Mouse (Mus musculus) liver, embryonic 14.5 days (tissue): ENCODE results near the gene Tas1r3. TPM values are rescaled to one million over a fixed set of nuclear protein-coding genes. Genes with fewer than 3 reads are reported as not detected.

Experiments
- ATAC-seq: fragments of 200-750 bp; cut with Nextera tagmentation; 2 replicates; pipeline ENCODE4 v1.8.0; 2017; ENCODE audit warnings: moderate number of reproducible peaks, mild to moderate bottlenecking, moderate library complexity; ENCODE audit not compliant: insufficient read depth
- DNase-seq, 3 experiments: peaks; one replicate each; pipeline ENCODE4 v3.0.0-alpha.2; 2012 to 2013; ENCODE audit warnings: low read depth in 3 of 3, low spot score in 3 of 3
- H3K27ac ChIP-seq: fragments of 300-500 bp; sonication (generic); 2 replicates; pipeline ENCODE4 v1.5.1; 2014; ENCODE audit warnings: moderate library complexity, mild to moderate bottlenecking, control low read depth, inconsistent platforms
- H3K27me3 ChIP-seq: fragments of 300-500 bp; sonication (generic); 2 replicates; pipeline ENCODE4 v1.6.1; 2014; ENCODE audit warnings: mild to moderate bottlenecking, low read length, moderate library complexity; ENCODE audit not compliant: control insufficient read depth, insufficient read depth
- H3K36me3 ChIP-seq: fragments of 300-500 bp; sonication (generic); replicated peaks from 2 replicates; pipeline ENCODE4 v1.6.1; 2014; ENCODE audit warnings: low read depth; ENCODE audit not compliant: control insufficient read depth, insufficient read depth
- H3K4me1 ChIP-seq, 2 experiments: fragments of 200-500 bp in 1 of 2; fragments of 300-500 bp in 1 of 2; sonication (generic) in 1 of 2; replicated peaks; 2 replicates each; pipeline ENCODE4 v1.6.1; 2012 to 2014; ENCODE audit warnings: antibody characterized with exemption in 1 of 2, inconsistent platforms in 1 of 2, low read length in 1 of 2; ENCODE audit not compliant: control insufficient read depth in 2 of 2, insufficient read depth in 2 of 2
- H3K4me2 ChIP-seq: fragments of 300-500 bp; sonication (generic); 2 replicates; pipeline ENCODE4 v1.6.1; 2014; ENCODE audit warnings: low read depth, mild to moderate bottlenecking, control low read depth, moderate library complexity
- H3K4me3 ChIP-seq, 2 experiments: fragments of 200-500 bp in 1 of 2; fragments of 300-500 bp in 1 of 2; sonication (generic) in 1 of 2; 2 replicates each; pipeline ENCODE4 v1.5.1; 2012 to 2014; ENCODE audit warnings: low read depth in 2 of 2, low read length in 2 of 2, mild to moderate bottlenecking in 2 of 2, control low read depth in 1 of 2, inconsistent platforms in 1 of 2, moderate library complexity in 1 of 2; ENCODE audit not compliant: insufficient read depth in 1 of 2
- H3K9ac ChIP-seq: fragments of 300-500 bp; sonication (generic); replicated peaks from 2 replicates; pipeline ENCODE4 v1.6.1; 2014; ENCODE audit warnings: mild to moderate bottlenecking, control low read depth, moderate library complexity
- H3K9me3 ChIP-seq: fragments of 300-500 bp; sonication (generic); 2 replicates; pipeline ENCODE4 v1.6.1; 2016; ENCODE audit warnings: low read length, mixed read lengths; ENCODE audit not compliant: control insufficient read depth
- CTCF ChIP-seq: IDR thresholded peaks from 2 replicates; pipeline ENCODE4 v1.5.1; 2016; ENCODE audit warnings: antibody characterized with exemption, low read depth, control low read depth
- EP300 ChIP-seq: IDR thresholded peaks from 2 replicates; pipeline ENCODE4 v1.6.1; 2016; ENCODE audit warnings: antibody characterized with exemption, low read depth
- WGBS: fragments of 180-500 bp; shearing (Covaris S2); extraction: QIAGEN DNeasy Blood & Tissue Kit; methylation state at CpG from one replicate; pipeline ENCODE4 v1.1.7; 2014; ENCODE audit not compliant: insufficient replicate concordance; 5-methylcytosine and 5-hydroxymethylcytosine counted together
- polyA plus RNA-seq, 2 experiments: library from polyadenylated mRNA; depleted of rRNA in 1 of 2; stranded (reverse) in 1 of 2; unstranded in 1 of 2; fragments of >200 nt; fragmentation: Nextera tagmentation in 1 of 2; extraction: Ambion mirVana in 1 of 2; gene quantifications; 2 replicates each; pipeline versions ENCODE4 v1.2.1 to v1.2.3; 2012 to 2014

The Tas1r3 gene
- polyA plus RNA-seq, 2 experiments = 0.04 to 0.08 TPM

GRCm38 (mm10) chr4:155833836-155834235, 29.3 kb downstream of the Tas1r3 start:
- Histone ChIP-seq H3K27ac (no peak overlapping the region), H3K9me3 (no peaks in the 10 kb centered on the region), H3K36me3 (peaks cover 5% of the 10 kb centered on the region; the same call in 1 of the 2 replicates), H3K27me3 (no peaks in the 10 kb centered on the region), H3K9ac (no peak overlapping the region), H3K4me3 (no peak overlapping the region), H3K4me2 (no peak overlapping the region), H3K4me1 (peaks cover 6 to 15% of the 10 kb centered on the region in 2 experiments; a peak in 3 of 4 replicates)
- 39% methylated on average over 2 of the region's 2 CpGs for WGBS
- DNase-seq (peak; percentile 53 to 56 (median 55)), ATAC-seq (no peak)
- TF ChIP-seq EP300 (no peak), CTCF (peak; percentile 89)

DNA sequence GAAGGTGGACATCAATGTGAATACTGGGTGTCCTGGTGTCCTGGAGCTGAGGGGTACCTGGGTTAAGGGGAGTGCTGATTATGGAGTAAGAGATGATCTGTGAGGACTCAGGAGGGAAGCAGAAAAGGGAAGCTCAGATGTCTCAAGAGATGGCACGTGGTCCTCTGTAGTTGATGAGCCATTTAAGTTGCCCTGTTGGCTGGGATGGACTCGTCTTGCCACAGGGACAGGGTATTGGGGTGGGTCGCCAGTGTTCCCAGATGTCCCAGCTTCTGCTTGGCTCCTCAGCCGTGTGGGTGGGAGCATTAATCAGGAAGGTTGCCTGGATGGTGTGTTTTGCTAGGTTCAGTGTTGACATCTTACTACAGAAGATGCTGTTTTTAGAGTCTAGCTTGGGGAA, 29.9 kb downstream of the Tas1r3 start:
- Histone ChIP-seq H3K4me2 (0 out of 2 replicates have a peak overlapping the region, but pooled peaks have one; percentile 85), H3K9ac (no peak overlapping the region), H3K4me3 (no peak overlapping the region), H3K36me3 (peaks cover 5% of the 10 kb centered on the region; the same call in 1 of the 2 replicates), H3K27me3 (no peaks in the 10 kb centered on the region), H3K27ac (no peak overlapping the region), H3K9me3 (no peaks in the 10 kb centered on the region), H3K4me1 (peaks cover 6 to 15% of the 10 kb centered on the region in 2 experiments; a peak in 3 of 4 replicates)
- no peak for TF ChIP-seq EP300
- TF ChIP-seq CTCF = no peak
- no peak for DNase-seq
- WGBS = 73% methylated on average over 4 of the region's 4 CpGs
- ATAC-seq = no peak

DNA sequence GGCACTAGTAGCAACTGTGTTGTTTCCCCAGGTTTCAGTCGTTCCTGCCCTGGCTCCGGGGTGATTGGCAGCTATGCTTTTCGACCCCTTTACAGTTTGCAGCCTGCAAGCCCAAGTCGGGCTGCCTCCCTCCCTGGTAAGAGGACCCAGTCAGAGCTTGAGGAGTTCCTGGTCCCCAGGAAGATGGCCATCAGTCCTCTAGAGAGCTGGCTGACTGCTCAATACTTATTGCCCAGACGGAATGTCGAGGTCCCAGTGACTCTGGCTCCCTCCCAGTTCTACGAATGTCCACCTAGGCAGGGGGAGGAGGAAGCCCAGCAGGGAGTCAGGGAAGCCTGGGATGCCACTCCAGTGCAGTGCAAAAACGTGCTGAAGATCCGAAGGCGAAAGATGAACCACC, 30.8 kb downstream of the Tas1r3 start:
- DNase-seq (no peak), ATAC-seq (no peak)
- Histone ChIP-seq H3K4me1 (peaks cover 6 to 13% of the 10 kb centered on the region in 2 experiments; a peak in 3 of 4 replicates), H3K36me3 (peaks cover 13% of the 10 kb centered on the region), H3K9me3 (no peaks in the 10 kb centered on the region), H3K27me3 (no peaks in the 10 kb centered on the region), H3K4me2 (peak overlapping the region; percentile 85), H3K4me3 (peak overlapping the region; percentile 90 to 95), H3K27ac (peak overlapping the region; percentile 68), H3K9ac (peak overlapping the region; percentile 95)
- WGBS = 44% methylated on average over 10 of the region's 10 CpGs
- TF ChIP-seq EP300 = no peak
- TF ChIP-seq CTCF = no peak

- Histone ChIP-seq H3K4me3 (peak overlapping the region; percentile 90 to 95), H3K9me3 (no peaks in the 10 kb centered on the region), H3K36me3 (peaks cover 17% of the 10 kb centered on the region), H3K27ac (peak overlapping the region; percentile 68), H3K4me2 (peak overlapping the region; percentile 85), H3K27me3 (no peaks in the 10 kb centered on the region), H3K9ac (peak overlapping the region; percentile 95), H3K4me1 (peaks cover 6 to 13% of the 10 kb centered on the region in 2 experiments; a peak in 3 of 4 replicates)
- peak; percentile 27 for ATAC-seq
- WGBS = under 1% methylated on average over 25 of the region's 25 CpGs
- TF ChIP-seq CTCF = no peak
- no peak for TF ChIP-seq EP300
- DNase-seq = peak in 1 of 3 experiments; percentile 19
Observed at GRCm38 (mm10) chr4:155831831-155832230, 31.3 kb downstream of the Tas1r3 start.

DNA sequence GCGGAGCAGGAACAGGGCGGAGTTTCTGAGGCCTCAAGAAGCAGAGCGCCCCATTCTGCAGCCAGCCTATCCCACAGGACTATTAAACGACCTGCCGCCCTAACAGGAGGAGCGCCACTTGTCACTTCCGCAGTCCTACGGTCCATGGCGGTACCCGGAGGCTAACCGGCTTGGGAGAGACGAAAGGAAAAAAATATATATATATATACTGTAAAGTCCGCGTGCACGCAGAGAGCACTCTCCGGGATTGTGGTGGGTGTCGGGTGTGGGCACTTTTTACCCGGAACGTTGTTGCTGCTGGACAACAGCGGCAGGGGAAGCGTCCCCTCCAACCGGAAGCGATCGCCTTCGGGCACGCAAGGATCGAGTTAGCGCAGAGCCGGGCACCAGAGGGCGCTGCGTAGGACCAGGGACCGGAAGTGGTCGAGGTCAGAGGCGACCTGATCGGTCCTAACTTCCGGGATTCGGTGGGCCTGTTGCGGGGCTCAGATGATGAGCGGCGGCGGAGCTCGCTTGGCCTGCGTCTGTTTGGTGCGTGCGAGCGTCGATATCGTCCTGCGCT, 31.9 kb downstream of the Tas1r3 start, which contains the start of gene Aurkaip1:
Aurkaip1 (plus strand) TSS at position 68 of the 562 bp plus-strand sequence.
- under 1% methylated on average over 49 of the region's 49 CpGs for WGBS
- ATAC-seq = peak; percentile 96
- no peaks in the 10 kb centered on the region for H3K9me3 ChIP-seq
- TF ChIP-seq CTCF = peak; percentile 98
- 0 out of 2 replicates have a peak, but pooled peaks have one; percentile 11 for TF ChIP-seq EP300
- no peaks in the 10 kb centered on the region for H3K27me3 ChIP-seq
- peak within 1 kb of the TSS; percentile 95 for H3K9ac ChIP-seq
- H3K27ac ChIP-seq = peak within 1 kb of the TSS; percentile 75
- H3K4me2 ChIP-seq = peak within 1 kb of the TSS; percentile 85
- peak within 1 kb of the TSS; percentile 90 to 95 for H3K4me3 ChIP-seq
- H3K4me1 ChIP-seq = peaks cover 6 to 13% of the 10 kb centered on the region in 2 experiments; a peak in 3 of 4 replicates
- peaks cover 22% of the 10 kb centered on the region for H3K36me3 ChIP-seq
- DNase-seq = peak; percentile 93
